Mouse (Mus musculus): ENCODE data around the gene Fbxw15. TPM values are rescaled to one million over a fixed set of nuclear protein-coding genes. Genes with fewer than 3 reads are reported as not detected.
"Not testable (repeated sequence)": the region's sequence is repeated elsewhere in the genome, so short reads cannot be mapped to it uniquely, and the experiment has no call there.

Fbxw15 gene
- polyA plus RNA-seq, 2 experiments = 0.02 TPM; not detected in 1

GRCm38 (mm10) chr9:109552483-109552882, 15.6 kb downstream of the Fbxw15 start:
- 33% methylated on average over 3 of the region's 3 CpGs for WGBS (ENCODE audit: insufficient replicate concordance)
- no peak for ATAC-seq (ENCODE audit: insufficient read depth)

GRCm38 (mm10) chr9:109549666-109550065, 18.4 kb downstream of the Fbxw15 start:
- not testable (repeated sequence) for H3K4me2 ChIP-seq (ENCODE audit: low read depth); H3K4me1 ChIP-seq (replicated peaks; ENCODE audit: control insufficient read depth in 2 of 2, insufficient read depth in 2 of 2, low read length in 1 of 2); H3K27ac ChIP-seq; H3K4me3 ChIP-seq (ENCODE audit: insufficient read depth in 1 of 2, low read depth in 2 of 2, low read length in 2 of 2); H3K9ac ChIP-seq (replicated peaks); DNase-seq (ENCODE audit: low read depth in 3 of 3, low spot score in 3 of 3); ATAC-seq (ENCODE audit: insufficient read depth); H3K36me3 ChIP-seq (replicated peaks; ENCODE audit: control insufficient read depth, insufficient read depth, low read depth); H3K9me3 ChIP-seq (ENCODE audit: control insufficient read depth, low read length); H3K27me3 ChIP-seq (ENCODE audit: control insufficient read depth, insufficient read depth, low read length)
- WGBS (ENCODE audit: insufficient replicate concordance) = 26% methylated on average over 2 of the region's 2 CpGs

More at GRCm38 (mm10) chr9:109552483-109552882, 15.6 kb downstream of the Fbxw15 start:
- Histone ChIP-seq H3K27me3 (ENCODE audit: control insufficient read depth, insufficient read depth, low read length) (no peaks in the 10 kb centered on the region), H3K9me3 (ENCODE audit: control insufficient read depth, low read length) (no peaks in the 10 kb centered on the region), H3K4me3 (ENCODE audit: insufficient read depth in 1 of 2, low read depth in 2 of 2, low read length in 2 of 2) (no peak overlapping the region), H3K4me1 (replicated peaks; ENCODE audit: control insufficient read depth in 2 of 2, insufficient read depth in 2 of 2, low read length in 1 of 2) (no peaks in the 10 kb centered on the region), H3K4me2 (ENCODE audit: low read depth) (no peak overlapping the region), H3K27ac (no peak overlapping the region), H3K9ac (replicated peaks) (no peak overlapping the region), H3K36me3 (replicated peaks; ENCODE audit: control insufficient read depth, insufficient read depth, low read depth) (no peaks in the 10 kb centered on the region)
- DNase-seq (ENCODE audit: low read depth in 3 of 3, low spot score in 3 of 3) = no peak
- TF ChIP-seq CTCF (IDR thresholded peaks at IDR 0.05; ENCODE audit: low read depth) = no peak
- TF ChIP-seq EP300 (IDR thresholded peaks at IDR 0.05; ENCODE audit: low read depth) = no peak

- no peak overlapping the region for H3K4me2 ChIP-seq (ENCODE audit: low read depth)
- 55% methylated on average over 5 of the region's 5 CpGs for WGBS (ENCODE audit: insufficient replicate concordance)
- H3K4me3 ChIP-seq (ENCODE audit: insufficient read depth in 1 of 2, low read depth in 2 of 2, low read length in 2 of 2) = no peak overlapping the region
- H3K27ac ChIP-seq = no peak overlapping the region
- ATAC-seq (ENCODE audit: insufficient read depth) (no peak), DNase-seq (ENCODE audit: low read depth in 3 of 3, low spot score in 3 of 3) (no peak)
- no peaks in the 10 kb centered on the region for H3K36me3 ChIP-seq (replicated peaks; ENCODE audit: control insufficient read depth, insufficient read depth, low read depth)
- H3K9ac ChIP-seq (replicated peaks) = no peak overlapping the region
- TF ChIP-seq CTCF (IDR thresholded peaks at IDR 0.05; ENCODE audit: low read depth) (no peak), EP300 (IDR thresholded peaks at IDR 0.05; ENCODE audit: low read depth) (no peak)
- no peaks in the 10 kb centered on the region for H3K27me3 ChIP-seq (ENCODE audit: control insufficient read depth, insufficient read depth, low read length)
- no peaks in the 10 kb centered on the region for H3K4me1 ChIP-seq (replicated peaks; ENCODE audit: control insufficient read depth in 2 of 2, insufficient read depth in 2 of 2, low read length in 1 of 2)
- H3K9me3 ChIP-seq (ENCODE audit: control insufficient read depth, low read length) = no peaks in the 10 kb centered on the region
Observed at GRCm38 (mm10) chr9:109523385-109524064, 44.5 kb downstream of the Fbxw15 start.

Other genes with a start within 250 kb of the Fbxw15 start
- not detected in 2 replicates for gene Fbxw28, start 228.6 kb downstream of the Fbxw15 start, polyA plus RNA-seq (2012; rRNA removed)
- not detected in 2 replicates for gene Fbxw28, start 228.6 kb downstream of the Fbxw15 start, polyA plus RNA-seq (2014; fragmentation: Nextera tagmentation; extraction: Ambion mirVana)
- not detected in 2 replicates for gene Fbxw22, start 164.0 kb downstream of the Fbxw15 start, polyA plus RNA-seq (2012; rRNA removed)
- gene Fbxw22, start 164.0 kb downstream of the Fbxw15 start, polyA plus RNA-seq (2014; fragmentation: Nextera tagmentation; extraction: Ambion mirVana) = not detected in 2 replicates
- gene Fbxw16, start 119.1 kb downstream of the Fbxw15 start, polyA plus RNA-seq (2012; rRNA removed) = not detected in 2 replicates
- gene Fbxw16, start 119.1 kb downstream of the Fbxw15 start, polyA plus RNA-seq (2014; fragmentation: Nextera tagmentation; extraction: Ambion mirVana) = not detected in 2 replicates
- not detected in 2 replicates for gene Fbxw19, start 72.4 kb downstream of the Fbxw15 start, polyA plus RNA-seq (2012; rRNA removed)
- gene Fbxw19, start 72.4 kb downstream of the Fbxw15 start, polyA plus RNA-seq (2014; fragmentation: Nextera tagmentation; extraction: Ambion mirVana) = not detected in 2 replicates
- not detected in 2 replicates for gene Fbxw24, start 57.8 kb upstream of the Fbxw15 start, polyA plus RNA-seq (2012; rRNA removed)
- not detected in 2 replicates for gene Fbxw24, start 57.8 kb upstream of the Fbxw15 start, polyA plus RNA-seq (2014; fragmentation: Nextera tagmentation; extraction: Ambion mirVana)
- gene Fbxw25, start 96.4 kb upstream of the Fbxw15 start, polyA plus RNA-seq (2012; rRNA removed) = not detected in 2 replicates
- not detected in 2 replicates for gene Fbxw25, start 96.4 kb upstream of the Fbxw15 start, polyA plus RNA-seq (2014; fragmentation: Nextera tagmentation; extraction: Ambion mirVana)
- not detected in 2 replicates for gene Fbxw18, start 134.4 kb upstream of the Fbxw15 start, polyA plus RNA-seq (2012; rRNA removed)
- not detected in 2 replicates for gene Fbxw18, start 134.4 kb upstream of the Fbxw15 start, polyA plus RNA-seq (2014; fragmentation: Nextera tagmentation; extraction: Ambion mirVana)
- 0.01 TPM in 1 of 2 replicates, not detected in the other for gene Fbxw26, start 177.8 kb upstream of the Fbxw15 start, polyA plus RNA-seq (2012; rRNA removed)
- not detected in 2 replicates for gene Fbxw26, start 177.8 kb upstream of the Fbxw15 start, polyA plus RNA-seq (2014; fragmentation: Nextera tagmentation; extraction: Ambion mirVana)
- not detected in 2 replicates for gene Fbxw27, start 222.4 kb upstream of the Fbxw15 start, polyA plus RNA-seq (2012; rRNA removed)
- gene Fbxw27, start 222.4 kb upstream of the Fbxw15 start, polyA plus RNA-seq (2014; fragmentation: Nextera tagmentation; extraction: Ambion mirVana) = not detected in 2 replicates
- gene Spink8, start 244.0 kb upstream of the Fbxw15 start, polyA plus RNA-seq (2012; rRNA removed) = not detected in 2 replicates
- gene Spink8, start 244.0 kb upstream of the Fbxw15 start, polyA plus RNA-seq (2014; fragmentation: Nextera tagmentation; extraction: Ambion mirVana) = not detected in 2 replicates

Measured in liver, embryonic 14.5 days (tissue).